Mouse (Mus musculus): ENCODE measurements around the gene Tes3-ps. TPM values are rescaled to one million over a fixed set of nuclear protein-coding genes. Genes with fewer than 3 reads are reported as not detected.

Gene Tes3-ps
- polyA plus RNA-seq, 1 experiment from 2014 or later = 0.30 TPM

DNA sequence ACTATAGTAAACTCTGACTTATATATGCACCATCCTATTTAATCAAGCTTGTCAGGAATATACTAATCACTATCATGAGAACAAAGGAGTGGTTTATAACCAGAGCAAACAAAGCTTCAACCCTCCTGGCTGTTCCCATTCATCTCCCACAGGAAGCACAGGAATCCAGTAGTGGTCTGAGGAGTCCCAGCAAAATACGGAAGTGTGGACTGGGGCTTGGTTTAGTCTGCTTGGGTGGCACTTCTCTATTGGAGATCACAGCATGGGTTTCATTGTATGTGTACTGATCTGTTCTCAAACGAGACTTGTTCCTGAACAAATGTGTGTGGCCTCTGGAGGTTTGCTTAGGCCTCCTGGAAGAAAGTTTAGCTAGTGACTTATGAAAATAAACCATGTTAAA is 25.6 kb downstream of the Tes3-ps start:
- no peaks in the 10 kb centered on the region for H3K36me3 ChIP-seq
- H3K27me3 ChIP-seq = no peaks in the 10 kb centered on the region
- H3K4me2 ChIP-seq = no peak overlapping the region
- no peak overlapping the region for H3K27ac ChIP-seq (replicated peaks)
- no peak overlapping the region for H3K4me3 ChIP-seq
- no peaks in the 10 kb centered on the region for H3K4me1 ChIP-seq (replicated peaks)
- no peak overlapping the region for H3K9ac ChIP-seq
- H3K9me3 ChIP-seq = no peaks in the 10 kb centered on the region
- ATAC-seq (ENCODE audit: low FRiP score, low read depth) = no peak
- 40% methylated on average over 2 of the region's 2 CpGs for WGBS

DNA sequence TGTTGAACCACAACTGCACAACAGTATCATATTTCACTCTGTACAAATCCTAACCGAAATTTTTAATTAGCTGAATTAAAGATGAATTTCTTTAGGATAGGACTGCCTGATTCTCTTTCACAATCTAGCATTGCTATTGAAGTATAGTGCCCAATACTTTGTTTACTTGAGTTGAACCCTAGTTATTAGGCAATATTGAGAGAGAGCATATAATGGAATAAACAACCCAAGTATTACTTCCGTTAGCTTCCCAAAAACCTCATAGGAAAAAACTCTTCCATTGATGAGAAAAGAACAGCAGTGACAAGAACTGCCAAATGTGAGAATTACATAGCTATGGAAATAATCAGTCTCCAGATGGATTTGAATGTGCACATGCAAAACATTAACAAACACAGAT is 33.1 kb downstream of the Tes3-ps start:
- 89% methylated on average over 2 of the region's 2 CpGs for WGBS
- Histone ChIP-seq H3K36me3 (no peaks in the 10 kb centered on the region), H3K4me1 (replicated peaks) (no peaks in the 10 kb centered on the region), H3K4me2 (no peak overlapping the region), H3K9ac (no peak overlapping the region), H3K27ac (replicated peaks) (no peak overlapping the region), H3K27me3 (no peaks in the 10 kb centered on the region), H3K4me3 (no peak overlapping the region), H3K9me3 (no peaks in the 10 kb centered on the region)
- no peak for ATAC-seq (ENCODE audit: low FRiP score, low read depth)

DNA sequence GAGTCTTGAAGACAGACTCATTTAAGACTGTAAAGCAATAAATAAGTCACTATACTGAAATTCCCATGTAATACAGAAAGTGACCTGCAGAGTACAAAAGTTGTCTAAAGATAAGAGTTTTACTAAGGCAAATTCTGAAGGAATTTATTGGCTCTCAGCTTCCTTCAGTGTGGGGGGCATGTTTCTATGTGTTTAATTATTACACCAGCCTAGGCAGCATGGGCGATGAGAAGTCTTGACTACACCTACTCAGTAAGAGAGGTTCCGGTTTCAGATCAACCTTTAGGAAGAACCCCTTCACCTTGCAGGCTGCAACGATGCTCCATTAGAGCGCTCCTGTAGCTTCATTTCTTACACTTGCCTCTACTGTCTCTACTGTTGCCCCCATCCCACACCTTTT is 37.5 kb downstream of the Tes3-ps start:
- 94% methylated on average over 4 of the region's 4 CpGs for WGBS

GRCm38 (mm10) chr13:49536946-49537345 is 43.8 kb downstream of the Tes3-ps start:
- H3K27ac ChIP-seq (replicated peaks) = no peak overlapping the region
- H3K4me2 ChIP-seq = no peak overlapping the region
- no peak overlapping the region for H3K4me3 ChIP-seq
- H3K36me3 ChIP-seq = no peaks in the 10 kb centered on the region
- no peaks in the 10 kb centered on the region for H3K9me3 ChIP-seq
- H3K4me1 ChIP-seq (replicated peaks) = no peaks in the 10 kb centered on the region
- no peak overlapping the region for H3K9ac ChIP-seq
- WGBS = 96% methylated on average over 1 of the region's 1 CpGs
- ATAC-seq (ENCODE audit: low FRiP score, low read depth) = no peak
- no peaks in the 10 kb centered on the region for H3K27me3 ChIP-seq

More for the DNA sequence above, 37.5 kb downstream of the Tes3-ps start:
- no peak overlapping the region for H3K27ac ChIP-seq (replicated peaks)
- no peak for ATAC-seq (ENCODE audit: low FRiP score, low read depth)
- no peaks in the 10 kb centered on the region for H3K4me1 ChIP-seq (replicated peaks)
- H3K4me2 ChIP-seq = no peak overlapping the region
- H3K4me3 ChIP-seq = no peak overlapping the region
- no peaks in the 10 kb centered on the region for H3K9me3 ChIP-seq
- no peaks in the 10 kb centered on the region for H3K36me3 ChIP-seq
- no peak overlapping the region for H3K9ac ChIP-seq
- H3K27me3 ChIP-seq = no peaks in the 10 kb centered on the region

- Histone ChIP-seq H3K27me3 (no peaks in the 10 kb centered on the region), H3K36me3 (no peaks in the 10 kb centered on the region), H3K9me3 (no peaks in the 10 kb centered on the region), H3K4me2 (no peak overlapping the region), H3K27ac (replicated peaks) (no peak overlapping the region), H3K4me3 (no peak overlapping the region), H3K4me1 (replicated peaks) (no peaks in the 10 kb centered on the region), H3K9ac (no peak overlapping the region)
- no peak for ATAC-seq (ENCODE audit: low FRiP score, low read depth)
- WGBS = 91% methylated on average over 1 of the region's 1 CpGs
These were observed 45.6 kb downstream of the Tes3-ps start for GRCm38 (mm10) chr13:49538693-49539092.

DNA sequence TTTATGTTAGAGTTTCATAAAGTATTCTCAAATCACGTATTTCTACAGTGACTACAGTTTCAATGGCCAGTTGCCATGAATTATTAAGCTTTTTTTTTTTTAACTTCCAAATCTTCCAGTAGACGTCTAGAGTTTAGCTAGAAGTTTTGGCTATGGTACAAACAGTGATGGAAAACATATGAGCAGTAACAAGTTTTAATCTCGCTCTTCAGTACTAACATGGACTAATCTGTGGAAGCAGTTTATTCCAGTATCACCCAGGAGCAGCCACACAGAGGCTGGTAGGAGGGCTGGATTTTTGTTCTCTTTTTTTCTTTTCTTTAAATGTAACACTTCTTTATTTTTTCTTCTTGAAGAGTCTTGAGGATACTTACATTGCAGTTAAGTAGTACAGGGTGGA is 51.2 kb downstream of the Tes3-ps start, which contains the start of gene Aspn:
Gene Aspn (plus strand): TSS at position 165 of the 400 bp plus-strand sequence.
- no peak for ATAC-seq (ENCODE audit: low FRiP score, low read depth)
- no peaks in the 10 kb centered on the region for H3K36me3 ChIP-seq
- no peaks in the 10 kb centered on the region for H3K9me3 ChIP-seq
- no peak within 1 kb of the TSS for H3K4me2 ChIP-seq
- H3K27ac ChIP-seq (replicated peaks) = no peak within 1 kb of the TSS
- no peaks in the 10 kb centered on the region for H3K4me1 ChIP-seq (replicated peaks)
- H3K9ac ChIP-seq = no peak within 1 kb of the TSS
- no peak within 1 kb of the TSS for H3K4me3 ChIP-seq
- no peaks in the 10 kb centered on the region for H3K27me3 ChIP-seq
- 84% methylated on average over 3 of the region's 3 CpGs for WGBS

- Histone ChIP-seq H3K4me2 (no peak overlapping the region), H3K27me3 (no peaks in the 10 kb centered on the region), H3K4me3 (no peak overlapping the region), H3K4me1 (replicated peaks) (no peaks in the 10 kb centered on the region), H3K9me3 (no peaks in the 10 kb centered on the region), H3K36me3 (no peaks in the 10 kb centered on the region), H3K27ac (replicated peaks) (no peak overlapping the region), H3K9ac (no peak overlapping the region)
- WGBS = 72% methylated on average over 3 of the region's 3 CpGs
- no peak for ATAC-seq (ENCODE audit: low FRiP score, low read depth)
These were observed 52.5 kb downstream of the Tes3-ps start for GRCm38 (mm10) chr13:49545646-49546045.

Other genes starting within 250 kb of the Tes3-ps start
- 0.48 and 0.80 TPM in 2 replicates for gene Susd3, start 244.6 kb upstream of the Tes3-ps start, polyA plus RNA-seq (2015; fragmentation: Nextera tagmentation; extraction: Ambion mirVana)
- 1.6 and 1.9 TPM in 2 replicates for gene Fgd3, start 173.0 kb upstream of the Tes3-ps start, polyA plus RNA-seq (2015; fragmentation: Nextera tagmentation; extraction: Ambion mirVana)
- 28.7 and 28.9 TPM in 2 replicates for gene Bicd2, start 151.7 kb upstream of the Tes3-ps start, polyA plus RNA-seq (2015; fragmentation: Nextera tagmentation; extraction: Ambion mirVana)
- gene Ippk, start 72.1 kb upstream of the Tes3-ps start, polyA plus RNA-seq (2015; fragmentation: Nextera tagmentation; extraction: Ambion mirVana) = 12.3 and 13.2 TPM in 2 replicates
- 2.6 and 2.7 TPM in 2 replicates for gene Ecm2, start 11.5 kb downstream of the Tes3-ps start, polyA plus RNA-seq (2015; fragmentation: Nextera tagmentation; extraction: Ambion mirVana)
- gene Aspn, start 51.1 kb downstream of the Tes3-ps start, polyA plus RNA-seq (2015; fragmentation: Nextera tagmentation; extraction: Ambion mirVana) = 0.70 and 1.2 TPM in 2 replicates
- gene Omd, start 89.1 kb downstream of the Tes3-ps start, polyA plus RNA-seq (2015; fragmentation: Nextera tagmentation; extraction: Ambion mirVana) = 0.54 and 0.88 TPM in 2 replicates
- gene Ogn, start 114.7 kb downstream of the Tes3-ps start, polyA plus RNA-seq (2015; fragmentation: Nextera tagmentation; extraction: Ambion mirVana) = 9.8 and 13.6 TPM in 2 replicates
- 7.1 and 8.5 TPM in 2 replicates for gene Cenpp, start 159.5 kb downstream of the Tes3-ps start, polyA plus RNA-seq (2015; fragmentation: Nextera tagmentation; extraction: Ambion mirVana)
- gene Nol8, start 159.8 kb downstream of the Tes3-ps start, polyA plus RNA-seq (2015; fragmentation: Nextera tagmentation; extraction: Ambion mirVana) = 15.0 and 16.8 TPM in 2 replicates
- gene Iars, start 188.8 kb downstream of the Tes3-ps start, polyA plus RNA-seq (2015; fragmentation: Nextera tagmentation; extraction: Ambion mirVana) = 49.9 and 52.3 TPM in 2 replicates

All from hindbrain, embryonic 15.5 days (tissue).